Comparison of ENCODE assay signal across 22 mouse cellular contexts in the genomic region with DNA sequence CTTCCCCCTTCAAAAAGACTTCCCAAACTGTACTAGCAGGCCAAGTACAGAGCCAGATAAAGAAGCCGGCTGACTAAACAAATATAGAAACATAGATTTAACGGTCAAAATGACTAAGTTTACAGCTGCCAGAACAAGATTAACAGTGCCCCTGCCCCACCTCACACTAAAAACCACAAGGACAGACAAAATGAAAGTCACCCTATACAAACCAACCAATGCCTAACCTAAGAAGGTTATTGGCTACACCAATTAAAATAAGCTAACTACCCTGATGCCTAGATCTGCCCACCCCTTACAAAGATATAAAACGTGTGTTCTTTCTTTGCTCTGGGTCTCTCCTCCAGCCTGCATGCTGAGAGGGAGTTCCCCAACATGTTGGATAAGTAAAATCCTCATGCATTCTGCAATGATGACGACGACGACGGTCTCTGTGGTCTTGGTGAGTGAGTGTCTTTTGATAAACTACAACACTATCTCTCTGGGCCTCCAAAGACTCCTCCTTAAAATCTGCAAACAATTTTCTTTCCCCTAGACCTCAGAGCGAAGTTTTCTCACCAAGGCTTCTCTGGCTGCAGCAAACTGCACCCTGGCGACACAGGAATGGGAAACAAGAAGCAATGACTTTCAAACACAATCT.
DNase-seq lines count a peak whose midpoint lies in the region; ATAC-seq and TF ChIP-seq lines count a peak whose summit lies in the region.
"Had no signal": no experiment of that assay in that cellular context is flagged by ENCODE, and none has a peak within 500 bp of the region (broad histone marks: within the 10 kb centered on the region; RNA-seq: fewer than 3 reads in every experiment).

No protein-coding gene starts in this region.

- no peak for TF ChIP-seq CTCF in cerebellum, adult 2 months (IDR thresholded peaks at IDR 0.05; ENCODE audit: borderline replicate concordance, insufficient read depth, low read depth, low read length)

- H3K4me2 ChIP-seq in liver, embryonic 11.5 days = peak overlapping the region; percentile 22; the same call in 1 of the 2 replicates
- H3K4me2 ChIP-seq in liver, embryonic 15.5 days = no peak overlapping the region
- H3K4me2 ChIP-seq in kidney, embryonic 15.5 days = no peak overlapping the region
- H3K4me2 ChIP-seq: embryonic facial prominence, embryonic 13.5 days; forebrain, embryonic 12.5 days; heart, embryonic 15.5 days; hindbrain, embryonic 14.5 days had no signal

- TF ChIP-seq POLR2A in cerebellum, adult 2 months (IDR thresholded peaks at IDR 0.05; ENCODE audit: borderline replicate concordance, insufficient read depth, low read length) = no peak

- ATAC-seq in liver, embryonic 11.5 days (replicated peaks; ENCODE audit: low FRiP score) = peak; percentile 76
- ATAC-seq in common myeloid progenitor, adult 5-6 weeks (replicated peaks; ENCODE audit: low read depth, poor library complexity, severe bottlenecking) = peak; percentile 82
- peak; percentile 49; the same call in 1 of the 2 replicates for ATAC-seq in liver, embryonic 15.5 days (ENCODE audit: insufficient read depth)
- peak; percentile 88 for ATAC-seq in megakaryocyte-erythroid progenitor cell, adult 5-6 weeks (replicated peaks; ENCODE audit: low FRiP score, low TSS enrichment, poor library complexity, severe bottlenecking)
- ATAC-seq in kidney, embryonic 15.5 days (replicated peaks; ENCODE audit: low FRiP score) = no peak
- ATAC-seq: forebrain, postnatal 0 days had no signal

- H3K4me3 ChIP-seq in liver, embryonic 11.5 days (ENCODE audit: low read depth, low read length) = no peak overlapping the region
- H3K4me3 ChIP-seq in liver, embryonic 15.5 days (replicated peaks) = no peak overlapping the region
- no peak overlapping the region for H3K4me3 ChIP-seq in kidney, embryonic 15.5 days (replicated peaks)
- no peak overlapping the region for H3K4me3 ChIP-seq in cerebellum, adult 2 months (replicated peaks; ENCODE audit: insufficient read depth, low read depth, low read length)
- H3K4me3 ChIP-seq: embryonic facial prominence, embryonic 13.5 days; forebrain, embryonic 12.5 days; gastrocnemius, adult 2 months; heart, embryonic 10.5 days; heart, embryonic 15.5 days had no signal

- H3K27ac ChIP-seq in liver, embryonic 11.5 days (ENCODE audit: low read depth, low read length) = peak overlapping the region; percentile 64
- H3K27ac ChIP-seq in liver, embryonic 15.5 days (replicated peaks) = no peak overlapping the region
- H3K27ac ChIP-seq in kidney, embryonic 15.5 days = no peak overlapping the region
- no peak overlapping the region for H3K27ac ChIP-seq in cerebellum, adult 2 months (ENCODE audit: insufficient read depth, low read length)
- H3K27ac ChIP-seq: embryonic facial prominence, embryonic 13.5 days; forebrain, embryonic 12.5 days; gastrocnemius, adult 2 months; heart, embryonic 10.5 days; heart, embryonic 15.5 days; hindbrain, embryonic 14.5 days had no signal

- WGBS in liver, embryonic 11.5 days = 31% methylated on average over 9 of the region's 9 CpGs
- 23% methylated on average over 9 of the region's 9 CpGs for WGBS in liver, embryonic 15.5 days (ENCODE audit: insufficient replicate concordance)
- WGBS in kidney, embryonic 15.5 days = 69% methylated on average over 9 of the region's 9 CpGs
- 84% methylated on average over 9 of the region's 9 CpGs for WGBS in cerebellum, adult 2 months

- H3K36me3 ChIP-seq in liver, embryonic 11.5 days (ENCODE audit: control insufficient read depth, insufficient read depth, low read length) = no peaks in the 10 kb centered on the region
- no peaks in the 10 kb centered on the region for H3K36me3 ChIP-seq in liver, embryonic 15.5 days (replicated peaks)
- no peaks in the 10 kb centered on the region for H3K36me3 ChIP-seq in kidney, embryonic 15.5 days
- H3K36me3 ChIP-seq: embryonic facial prominence, embryonic 13.5 days; forebrain, embryonic 12.5 days; heart, embryonic 10.5 days; heart, embryonic 15.5 days had no signal

- no peaks in the 10 kb centered on the region for H3K27me3 ChIP-seq in liver, embryonic 11.5 days (replicated peaks; ENCODE audit: control insufficient read depth, insufficient read depth, low read length)
- H3K27me3 ChIP-seq in liver, embryonic 15.5 days = no peaks in the 10 kb centered on the region
- H3K27me3 ChIP-seq in kidney, embryonic 15.5 days = no peaks in the 10 kb centered on the region
- H3K27me3 ChIP-seq in cerebellum, adult 2 months (ENCODE audit: control insufficient read depth, insufficient read depth, low read length) = no peaks in the 10 kb centered on the region
- H3K27me3 ChIP-seq: embryonic facial prominence, embryonic 13.5 days; forebrain, embryonic 12.5 days; heart, embryonic 15.5 days had no signal

- H3K9me3 ChIP-seq in liver, embryonic 11.5 days (ENCODE audit: control insufficient read depth, low read length) = no peaks in the 10 kb centered on the region
- H3K9me3 ChIP-seq in liver, embryonic 15.5 days (replicated peaks) = no peaks in the 10 kb centered on the region
- H3K9me3 ChIP-seq in kidney, embryonic 15.5 days (replicated peaks) = no peaks in the 10 kb centered on the region
- H3K9me3 ChIP-seq: embryonic facial prominence, embryonic 13.5 days; forebrain, embryonic 12.5 days; heart, embryonic 10.5 days; heart, embryonic 15.5 days had no signal

- DNase-seq in liver, embryonic 11.5 days (ENCODE audit: low spot score) = no peak
- DNase-seq in liver = no peak
- DNase-seq in left cerebral cortex, adult 9 months (ENCODE audit: low spot score in 2 of 2) = no peak
- DNase-seq in cerebellum, adult 2 months = no peak
- DNase-seq: adrenal gland, adult 8-10 months; cerebellum, adult 11 months; cerebellum, adult 9-10 months; cerebellum, postnatal 25 days; forebrain, postnatal 0 days; gastrocnemius, adult 2 months; gastrocnemius, postnatal 25 days; heart, adult 18-20 months; heart, postnatal 14 days had no signal

- no peak overlapping the region for H3K9ac ChIP-seq in liver, embryonic 11.5 days (ENCODE audit: low read depth, low read length)
- H3K9ac ChIP-seq in liver, embryonic 15.5 days = no peak overlapping the region
- no peak overlapping the region for H3K9ac ChIP-seq in kidney, embryonic 15.5 days
- H3K9ac ChIP-seq: embryonic facial prominence, embryonic 13.5 days; forebrain, embryonic 12.5 days; forebrain, postnatal 0 days; heart, embryonic 15.5 days; hindbrain, embryonic 14.5 days had no signal

- peaks cover 17% of the 10 kb centered on the region for H3K4me1 ChIP-seq in liver, embryonic 11.5 days (replicated peaks; ENCODE audit: control insufficient read depth, insufficient read depth, low read length)
- H3K4me1 ChIP-seq in liver, embryonic 15.5 days (replicated peaks) = 0 out of 2 replicates have a peak, but pooled peaks cover 5% of the 10 kb centered on the region
- H3K4me1 ChIP-seq in kidney, embryonic 15.5 days = peaks cover 13% of the 10 kb centered on the region
- peaks cover 19% of the 10 kb centered on the region for H3K4me1 ChIP-seq in cerebellum, adult 2 months (ENCODE audit: control insufficient read depth, insufficient read depth, low read length)
- H3K4me1 ChIP-seq: embryonic facial prominence, embryonic 13.5 days; forebrain, embryonic 12.5 days; heart, embryonic 15.5 days had no signal
